Comparison of ENCODE assay signal across 7 mouse cellular contexts in the genomic region with DNA sequence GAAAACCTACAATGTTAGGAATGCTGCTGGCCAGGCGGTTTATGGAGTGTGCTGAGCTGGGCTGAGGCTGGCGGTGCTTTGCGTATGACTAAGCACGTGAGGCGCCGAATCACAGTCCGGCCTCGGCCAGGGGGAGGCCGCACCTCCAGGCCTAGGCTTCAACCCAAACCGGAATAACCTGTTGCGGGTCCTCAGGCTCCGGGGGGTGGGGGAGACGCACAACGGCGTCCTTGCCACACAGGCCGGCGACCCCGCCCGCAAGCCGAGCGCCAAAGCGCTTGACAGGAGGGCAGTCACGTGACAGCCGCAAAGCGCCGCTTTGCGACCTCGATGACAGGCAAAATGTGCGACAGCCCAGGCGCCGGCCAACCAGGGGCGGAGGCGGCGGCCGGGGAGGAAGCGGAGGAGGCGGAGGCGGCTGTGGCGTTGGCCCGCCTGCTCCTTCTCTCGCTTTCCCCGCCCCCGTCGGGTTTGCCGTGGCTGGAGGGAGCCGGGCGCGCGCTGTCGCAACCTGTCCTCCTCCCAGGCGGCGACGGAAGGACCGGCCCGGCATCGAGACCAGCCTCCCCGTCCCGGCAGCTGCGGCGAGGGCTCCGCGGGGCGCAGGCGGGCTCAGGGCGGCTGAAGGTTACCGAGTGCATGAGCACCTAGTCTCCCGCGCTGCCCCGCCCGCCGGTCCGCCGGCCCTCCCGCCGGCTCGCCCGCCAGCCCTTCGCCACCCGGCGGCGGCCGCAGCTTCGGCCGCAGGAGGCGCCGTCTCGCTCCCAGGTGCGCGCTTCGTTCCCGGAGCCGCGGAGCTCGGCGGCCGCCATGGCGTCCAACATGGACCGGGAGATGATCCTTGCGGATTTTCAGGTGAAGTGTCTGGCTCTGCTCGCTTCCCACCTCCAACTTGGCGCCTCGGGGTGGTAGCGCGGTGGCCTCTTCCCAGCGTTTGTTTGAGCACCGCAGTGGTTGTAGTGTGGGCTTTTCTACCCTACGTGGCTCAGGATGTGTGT. TPM values are rescaled to one million over a fixed set of nuclear protein-coding genes. Genes with fewer than 3 reads are reported as not detected.
A peak's percentile ranks its signal among the peaks of the same experiment; 100 is the strongest.
DNase-seq lines count a peak whose midpoint lies in the region; ATAC-seq lines count a peak whose summit lies in the region.

Gene Faf1 (plus strand): TSS at position 371 of the 998 bp plus-strand sequence.

- H3K9ac ChIP-seq in intestine, embryonic 16.5 days (ENCODE audit: low read depth, low read length): peak within 1 kb of the TSS; percentile 86
- peak within 1 kb of the TSS; percentile 88 for H3K9ac ChIP-seq in midbrain, embryonic 11.5 days (ENCODE audit: low read length)

- no peaks in the 10 kb centered on the region for H3K9me3 ChIP-seq in intestine, embryonic 16.5 days (ENCODE audit: control insufficient read depth, low read length)
- no peaks in the 10 kb centered on the region for H3K9me3 ChIP-seq in midbrain, embryonic 11.5 days (ENCODE audit: control insufficient read depth, low read length)

- peak within 1 kb of the TSS; percentile 80 for H3K4me3 ChIP-seq in intestine, embryonic 16.5 days (ENCODE audit: low read length)
- H3K4me3 ChIP-seq in midbrain, embryonic 11.5 days (ENCODE audit: low read depth, low read length): peak within 1 kb of the TSS; percentile 89

- no peaks in the 10 kb centered on the region for H3K36me3 ChIP-seq in intestine, embryonic 16.5 days (ENCODE audit: control insufficient read depth, insufficient read depth, low read length)
- H3K36me3 ChIP-seq in midbrain, embryonic 11.5 days (ENCODE audit: control insufficient read depth, insufficient read depth, low read length): no peaks in the 10 kb centered on the region

- peak within 1 kb of the TSS; percentile 61 for H3K4me2 ChIP-seq in intestine, embryonic 16.5 days (ENCODE audit: low read depth, low read length)
- peak within 1 kb of the TSS; percentile 56 for H3K4me2 ChIP-seq in midbrain, embryonic 11.5 days

- H3K4me1 ChIP-seq in intestine, embryonic 16.5 days (ENCODE audit: control insufficient read depth, insufficient read depth, low read length): no peaks in the 10 kb centered on the region
- H3K4me1 ChIP-seq in midbrain, embryonic 11.5 days (ENCODE audit: control insufficient read depth, insufficient read depth, low read length): peaks cover 4% of the 10 kb centered on the region; the same call in 1 of the 2 replicates

- peak; percentile 100 for DNase-seq in adrenal gland, adult 2 months
- DNase-seq in embryo, embryonic 11.5 days (ENCODE audit: low read depth, low spot score): peak; percentile 94
- peak; percentile 96 for DNase-seq in gastrocnemius, postnatal 36 days
- peak; percentile 98 for DNase-seq in left cerebral cortex, postnatal 36 days (ENCODE audit: low spot score in 2 of 2)
- peak; percentile 99 for DNase-seq in midbrain, embryonic 11.5 days (ENCODE audit: low spot score, missing footprints)
- peak; percentile 98 for DNase-seq in skeletal muscle tissue, adult 2 months (ENCODE audit: low read depth, low spot score)

- no peaks in the 10 kb centered on the region for H3K27me3 ChIP-seq in intestine, embryonic 16.5 days (replicated peaks; ENCODE audit: control insufficient read depth, insufficient read depth, low read length)
- no peaks in the 10 kb centered on the region for H3K27me3 ChIP-seq in midbrain, embryonic 11.5 days (ENCODE audit: control insufficient read depth, insufficient read depth, low read length)

- H3K27ac ChIP-seq in intestine, embryonic 16.5 days (ENCODE audit: low read length): peak within 1 kb of the TSS; percentile 97
- H3K27ac ChIP-seq in midbrain, embryonic 11.5 days (ENCODE audit: low read depth, low read length): peak within 1 kb of the TSS; percentile 92

- intact Hi-C loops in gastrocnemius, postnatal 36 days (cut with DNase I): loop anchor here (1.0 kb wide), 1 partner anchor 10 kb away; no protein-coding TSS in a partner anchor
- intact Hi-C loops in left cerebral cortex, postnatal 36 days (cut with DNase I): loop anchor here (5.0 kb wide), 1 partner anchor 199 kb away; no protein-coding TSS in a partner anchor

- under 1% methylated on average over 93 of the region's 107 CpGs for WGBS in intestine, embryonic 16.5 days
- WGBS in midbrain, embryonic 11.5 days: under 1% methylated on average over 97 of the region's 107 CpGs

- ATAC-seq in intestine, embryonic 16.5 days: peak; percentile 99
- peak; percentile 98 for ATAC-seq in midbrain, embryonic 11.5 days (ENCODE audit: low FRiP score)

RNA-seq across cellular contexts. Expression of gene Faf1, which starts in this region (rescaled TPM):
- total RNA-seq in adrenal gland, adult 2 months (2021): 10 to 100 TPM; 24.8 to 31.1 TPM
- polyA plus RNA-seq in adrenal gland, adult 2 months (2012; rRNA removed): 6.8 and 9.7 TPM in 2 replicates
- 10 to 100 TPM; 32.3 to 35.6 TPM for total RNA-seq in gastrocnemius, postnatal 36 days (2021)
- 12.2 and 18.6 TPM in 2 replicates for polyA plus RNA-seq in intestine, embryonic 16.5 days (2015; fragmentation: Nextera tagmentation; extraction: Ambion mirVana)
- total RNA-seq in left cerebral cortex, postnatal 36 days (2021): 10 to 100 TPM; 23.1 to 23.7 TPM
- polyA plus RNA-seq in midbrain, embryonic 11.5 days (2014; fragmentation: Nextera tagmentation; extraction: Ambion mirVana): 42.4 and 44.0 TPM in 2 replicates

Comparison
In these comparisons a context has a peak if more than half of its experiments do, and no peak if none do; other contexts are left out.
1. Peak in every context shown above with its lines: DNase-seq, ATAC-seq, H3K4me3 ChIP-seq and H3K27ac ChIP-seq.